Mouse (Mus musculus): ENCODE results near the gene Scg3. TPM values are rescaled to one million over a fixed set of nuclear protein-coding genes. Genes with fewer than 3 reads are reported as not detected.
"Not testable (repeated sequence)": the region's sequence is repeated elsewhere in the genome, so short reads cannot be mapped to it uniquely, and the experiment has no call there.

Scg3 gene
- total RNA-seq, 2 experiments from 2014 or later: 296 to 315 TPM

- intact Hi-C loops (cut with DNase I): no loop called here
Measured at GRCm38 (mm10) chr9:75630823-75631454, 52.9 kb downstream of the Scg3 start.

GRCm38 (mm10) chr9:75626308-75626604 is 57.6 kb downstream of the Scg3 start:
- intact Hi-C loops (cut with DNase I): no loop called here

More at GRCm38 (mm10) chr9:75630823-75631454, 52.9 kb downstream of the Scg3 start:
- DNase-seq (ENCODE audit: low spot score in 2 of 2): no peak

GRCm38 (mm10) chr9:75625556-75626307 is 58.1 kb downstream of the Scg3 start, which contains the start of gene Lysmd2:
Gene Lysmd2 (plus strand): TSS chr9:75625741.
- intact Hi-C loops (cut with DNase I): loop anchor here (1.0 kb wide), 1 partner anchor 14 kb away; the partner anchor contains the start of gene Tmod2
- peak; percentile 64 to 80 for DNase-seq (ENCODE audit: low spot score in 2 of 2)

More at GRCm38 (mm10) chr9:75626308-75626604, 57.6 kb downstream of the Scg3 start:
- no peak for DNase-seq (ENCODE audit: low spot score in 2 of 2)

GRCm38 (mm10) chr9:75624983-75625555 is 58.8 kb downstream of the Scg3 start:
- intact Hi-C loops (cut with DNase I): loop anchor here (1.0 kb wide), 1 partner anchor 14 kb away; the partner anchor contains the start of gene Tmod2
- no peak for DNase-seq (ENCODE audit: low spot score in 2 of 2)

GRCm38 (mm10) chr9:75621428-75621827 is 62.4 kb downstream of the Scg3 start:
- intact Hi-C loops (cut with DNase I): no loop called here

GRCm38 (mm10) chr9:75619761-75620160 is 64.1 kb downstream of the Scg3 start:
- intact Hi-C loops (cut with DNase I); DNase-seq (ENCODE audit: low spot score in 2 of 2): not testable (repeated sequence)

More at GRCm38 (mm10) chr9:75621428-75621827, 62.4 kb downstream of the Scg3 start:
- no peak for DNase-seq (ENCODE audit: low spot score in 2 of 2)

GRCm38 (mm10) chr9:75618836-75619400 is 64.9 kb downstream of the Scg3 start:
- DNase-seq (ENCODE audit: low spot score in 2 of 2): no peak
- intact Hi-C loops (cut with DNase I): no loop called here

GRCm38 (mm10) chr9:75616560-75616959 is 67.3 kb downstream of the Scg3 start:
- DNase-seq (ENCODE audit: low spot score in 2 of 2): no peak
- intact Hi-C loops (cut with DNase I): no loop called here

GRCm38 (mm10) chr9:75610571-75611493 is 73.0 kb downstream of the Scg3 start, which contains the start of gene Tmod2:
Gene Tmod2 (minus strand): TSS chr9:75611325.
- peak; percentile 84 to 86 for DNase-seq (ENCODE audit: low spot score in 2 of 2)
- intact Hi-C loops (cut with DNase I): loop anchor here (1.0 kb wide), 1 partner anchor 14 kb away; the partner anchor contains the start of gene Lysmd2

- peak; percentile 34 to 46 for DNase-seq (ENCODE audit: low spot score in 2 of 2)
- intact Hi-C loops (cut with DNase I): no loop called here
Measured at GRCm38 (mm10) chr9:75609965-75610364, 73.9 kb downstream of the Scg3 start.

GRCm38 (mm10) chr9:75609505-75609904 is 74.4 kb downstream of the Scg3 start:
- intact Hi-C loops (cut with DNase I): no loop called here
- DNase-seq (ENCODE audit: low spot score in 2 of 2): peak in 1 of 2 experiments; percentile 37

GRCm38 (mm10) chr9:75607496-75607895 is 76.4 kb downstream of the Scg3 start:
- DNase-seq (ENCODE audit: low spot score in 2 of 2): no peak
- intact Hi-C loops (cut with DNase I): no loop called here

- no peak for DNase-seq (ENCODE audit: low spot score in 2 of 2)
- intact Hi-C loops (cut with DNase I): no loop called here
Measured at GRCm38 (mm10) chr9:75601510-75601909, 82.3 kb downstream of the Scg3 start.

GRCm38 (mm10) chr9:75600166-75600934 is 83.5 kb downstream of the Scg3 start:
- intact Hi-C loops (cut with DNase I): no loop called here
- DNase-seq (ENCODE audit: low spot score in 2 of 2): peak; percentile 40 to 69

GRCm38 (mm10) chr9:75599191-75599841 is 84.5 kb downstream of the Scg3 start:
- peak in 1 of 2 experiments; percentile 61 for DNase-seq (ENCODE audit: low spot score in 2 of 2)
- intact Hi-C loops (cut with DNase I): no loop called here

GRCm38 (mm10) chr9:75597596-75597995 is 86.3 kb downstream of the Scg3 start:
- intact Hi-C loops (cut with DNase I): loop anchor here (2.0 kb wide), 1 partner anchor 85 kb away; no protein-coding TSS in a partner anchor
- no peak for DNase-seq (ENCODE audit: low spot score in 2 of 2)

- peak in 1 of 2 experiments; percentile 18 for DNase-seq (ENCODE audit: low spot score in 2 of 2)
- intact Hi-C loops (cut with DNase I): loop anchor here (2.0 kb wide), 1 partner anchor 86 kb away; no protein-coding TSS in a partner anchor
Measured at GRCm38 (mm10) chr9:75597036-75597435, 86.8 kb downstream of the Scg3 start.

- intact Hi-C loops (cut with DNase I): no loop called here
Measured at GRCm38 (mm10) chr9:75593481-75593880, 90.4 kb downstream of the Scg3 start.

More at GRCm38 (mm10) chr9:75593481-75593880, 90.4 kb downstream of the Scg3 start:
- DNase-seq (ENCODE audit: low spot score in 2 of 2): peak; percentile 56 to 57
